Mouse (Mus musculus) hindbrain, embryonic 14.5 days (tissue): ENCODE data around the gene Il18. TPM values are rescaled to one million over a fixed set of nuclear protein-coding genes. Genes with fewer than 3 reads are reported as not detected.

Source experiments
- ATAC-seq: fragments of 200-750 bp; cut with Nextera tagmentation; 2 replicates; pipeline ENCODE4 v1.8.0; 2017; ENCODE audit warnings: moderate number of reproducible peaks, mild to moderate bottlenecking, moderate TSS enrichment, moderate library complexity; ENCODE audit not compliant: low FRiP score
- DNase-seq: peaks from one replicate; pipeline ENCODE4 v3.0.0-alpha.2; 2015; ENCODE audit warnings: low spot score
- H3K27ac ChIP-seq: fragments of 300-500 bp; sonication (generic); 2 replicates; pipeline ENCODE4 v1.5.1; 2014; ENCODE audit warnings: mild to moderate bottlenecking, moderate library complexity
- H3K27me3 ChIP-seq: fragments of 300-500 bp; sonication (generic); 2 replicates; pipeline ENCODE4 v1.6.1; 2014; ENCODE audit warnings: mild to moderate bottlenecking, low read length, mixed read lengths; ENCODE audit not compliant: control insufficient read depth, insufficient read depth
- H3K36me3 ChIP-seq: fragments of 300-500 bp; sonication (generic); replicated peaks from 2 replicates; pipeline ENCODE4 v1.6.1; 2014; ENCODE audit not compliant: control insufficient read depth, insufficient read depth
- H3K4me1 ChIP-seq: fragments of 300-500 bp; sonication (generic); replicated peaks from 2 replicates; pipeline ENCODE4 v1.6.1; 2014; ENCODE audit warnings: antibody characterized with exemption, low read length, mixed read lengths; ENCODE audit not compliant: control insufficient read depth, insufficient read depth
- H3K4me2 ChIP-seq: fragments of 300-500 bp; sonication (generic); replicated peaks from 2 replicates; pipeline ENCODE4 v1.6.1; 2014; ENCODE audit warnings: mild to moderate bottlenecking, moderate library complexity
- H3K4me3 ChIP-seq: fragments of 300-500 bp; sonication (generic); replicated peaks from 2 replicates; pipeline ENCODE4 v1.5.1; 2014; ENCODE audit warnings: mild to moderate bottlenecking, low read length
- H3K9ac ChIP-seq: fragments of 300-500 bp; sonication (generic); 2 replicates; pipeline ENCODE4 v1.6.1; 2014
- H3K9me3 ChIP-seq: fragments of 300-500 bp; sonication (generic); 2 replicates; pipeline ENCODE4 v1.6.1; 2016; ENCODE audit warnings: low read length; ENCODE audit not compliant: control insufficient read depth
- WGBS: fragments of 180-500 bp; shearing (Covaris S2); extraction: QIAGEN DNeasy Blood & Tissue Kit; methylation state at CpG from one replicate; pipeline ENCODE4 v1.1.7; 2014; 5-methylcytosine and 5-hydroxymethylcytosine counted together
- polyA plus RNA-seq: library from polyadenylated mRNA; unstranded; fragments of >200 nt; fragmentation: Nextera tagmentation; extraction: Ambion mirVana; gene quantifications from 2 replicates; pipeline ENCODE4 v1.2.1, GENCODE M21; 2014

The Il18 gene
- polyA plus RNA-seq, 1 experiment from 2014 or later = 18.6 TPM

DNA sequence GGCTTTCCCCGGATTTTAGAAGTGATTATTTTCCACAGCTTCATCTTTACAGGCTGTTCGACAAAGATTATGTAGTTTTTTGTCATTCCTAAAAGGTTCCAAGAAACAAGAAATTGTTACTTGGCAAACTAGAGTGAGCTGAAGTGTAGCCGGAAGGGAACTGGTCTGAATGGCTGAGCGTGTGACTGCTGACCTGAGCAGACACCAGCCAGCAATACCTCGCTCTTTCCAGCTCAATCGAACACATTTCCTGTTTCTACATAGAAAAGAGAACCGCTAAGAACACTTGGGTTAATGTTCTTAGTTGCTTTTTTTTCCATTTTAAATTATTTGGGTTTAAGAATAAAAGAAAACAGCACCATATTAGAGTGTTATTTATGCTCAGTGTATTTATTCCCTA lies 14.5 kb upstream of the Il18 start:
- no peak for DNase-seq
- H3K27ac ChIP-seq = no peak overlapping the region
- no peaks in the 10 kb centered on the region for H3K36me3 ChIP-seq
- ATAC-seq = no peak
- no peak overlapping the region for H3K9ac ChIP-seq
- H3K27me3 ChIP-seq = no peaks in the 10 kb centered on the region
- no peaks in the 10 kb centered on the region for H3K4me1 ChIP-seq
- no peak overlapping the region for H3K4me3 ChIP-seq
- H3K9me3 ChIP-seq = no peaks in the 10 kb centered on the region
- WGBS = 78% methylated on average over 7 of the region's 7 CpGs
- H3K4me2 ChIP-seq = no peak overlapping the region

GRCm38 (mm10) chr9:50542401-50542800 lies 12.2 kb upstream of the Il18 start:
- Histone ChIP-seq H3K9ac (no peak overlapping the region), H3K4me2 (no peak overlapping the region), H3K27me3 (no peaks in the 10 kb centered on the region), H3K36me3 (no peaks in the 10 kb centered on the region), H3K9me3 (no peaks in the 10 kb centered on the region), H3K27ac (no peak overlapping the region), H3K4me1 (no peaks in the 10 kb centered on the region), H3K4me3 (no peak overlapping the region)
- WGBS = 81% methylated on average over 9 of the region's 9 CpGs
- DNase-seq (no peak), ATAC-seq (no peak)

GRCm38 (mm10) chr9:50547859-50548478 lies 6.7 kb upstream of the Il18 start:
- Histone ChIP-seq H3K4me3 (no peak overlapping the region), H3K36me3 (no peaks in the 10 kb centered on the region), H3K9ac (no peak overlapping the region), H3K4me1 (no peaks in the 10 kb centered on the region), H3K4me2 (no peak overlapping the region), H3K27me3 (no peaks in the 10 kb centered on the region), H3K9me3 (no peaks in the 10 kb centered on the region), H3K27ac (no peak overlapping the region)
- WGBS = 64% methylated on average over 5 of the region's 5 CpGs
- ATAC-seq = no peak
- no peak for DNase-seq

DNA sequence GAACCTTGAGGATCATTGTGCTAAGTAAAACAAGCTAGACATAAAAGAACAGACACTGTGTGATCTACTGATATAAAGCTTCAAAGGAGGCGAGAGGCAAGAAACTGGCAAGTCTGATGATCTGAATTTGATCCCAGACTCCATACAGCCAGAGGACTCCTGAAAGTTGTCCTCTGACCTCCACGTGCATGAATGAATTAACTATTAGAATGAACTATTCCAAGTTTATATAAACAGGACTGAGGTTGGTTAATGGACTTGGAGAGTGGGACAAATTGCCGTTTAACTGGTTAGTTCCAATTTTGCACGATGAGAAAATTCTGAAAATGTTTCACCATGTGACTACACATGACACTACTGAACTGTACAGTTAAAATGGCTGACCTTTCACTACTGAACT lies 5.7 kb upstream of the Il18 start:
- ATAC-seq = no peak
- Histone ChIP-seq H3K27me3 (no peaks in the 10 kb centered on the region), H3K4me2 (no peak overlapping the region), H3K9ac (no peak overlapping the region), H3K4me1 (no peaks in the 10 kb centered on the region; the same call in 1 of the 2 replicates), H3K27ac (no peak overlapping the region), H3K9me3 (no peaks in the 10 kb centered on the region), H3K4me3 (no peak overlapping the region), H3K36me3 (no peaks in the 10 kb centered on the region)
- WGBS = 87% methylated on average over 4 of the region's 4 CpGs
- no peak for DNase-seq

DNA sequence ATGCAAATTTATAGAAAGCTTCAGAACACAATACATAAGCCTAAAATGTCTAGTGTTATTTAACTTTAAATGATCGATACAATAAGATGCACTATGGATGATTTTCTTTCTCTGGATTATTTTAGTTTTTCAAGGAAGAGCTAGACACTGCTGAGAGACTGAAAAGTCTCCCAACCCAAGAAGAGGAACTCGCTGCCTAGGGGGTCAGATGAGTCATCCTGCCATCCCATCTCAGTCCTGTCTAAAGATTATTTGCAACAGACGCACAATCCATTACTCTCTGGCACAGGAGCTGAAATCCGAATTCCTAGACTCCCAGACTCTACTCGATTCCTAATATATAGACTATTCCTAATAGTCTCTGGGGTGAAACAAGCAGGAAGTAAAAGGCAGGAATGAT lies 2.4 kb upstream of the Il18 start:
- 83% methylated on average over 5 of the region's 5 CpGs for WGBS
- H3K36me3 ChIP-seq = no peaks in the 10 kb centered on the region
- H3K9me3 ChIP-seq = no peaks in the 10 kb centered on the region
- no peak overlapping the region for H3K4me2 ChIP-seq
- no peak overlapping the region for H3K27ac ChIP-seq
- H3K4me1 ChIP-seq = no peaks in the 10 kb centered on the region; the same call in 1 of the 2 replicates
- H3K27me3 ChIP-seq = no peaks in the 10 kb centered on the region
- DNase-seq = no peak
- no peak for ATAC-seq
- no peak overlapping the region for H3K4me3 ChIP-seq
- H3K9ac ChIP-seq = no peak overlapping the region

DNA sequence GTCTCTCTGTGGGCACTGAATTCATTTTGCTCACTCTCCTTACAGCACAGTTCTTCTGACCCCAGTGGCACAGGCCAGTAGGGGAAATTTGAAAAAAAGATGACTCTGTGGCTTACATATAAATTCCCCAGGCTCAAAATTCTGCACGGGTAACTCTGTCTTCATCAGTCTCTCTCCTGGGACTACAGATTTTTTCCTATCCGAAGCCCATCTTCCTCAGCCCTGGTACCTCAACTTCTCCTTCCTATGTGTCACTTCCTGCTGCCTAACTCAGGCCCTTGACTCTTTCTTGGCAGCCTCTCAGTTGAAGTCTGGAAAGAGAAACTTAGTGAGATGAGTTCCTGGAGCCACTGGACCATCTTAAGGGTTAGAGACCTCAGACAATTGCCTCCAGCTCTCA lies 1.1 kb upstream of the Il18 start:
- Histone ChIP-seq H3K27ac (no peak overlapping the region), H3K4me2 (no peak overlapping the region), H3K36me3 (no peaks in the 10 kb centered on the region), H3K9ac (no peak overlapping the region), H3K9me3 (no peaks in the 10 kb centered on the region), H3K27me3 (no peaks in the 10 kb centered on the region), H3K4me3 (no peak overlapping the region), H3K4me1 (no peaks in the 10 kb centered on the region; the same call in 1 of the 2 replicates)
- ATAC-seq (no peak), DNase-seq (no peak)
- WGBS = 86% methylated on average over 2 of the region's 2 CpGs

DNA sequence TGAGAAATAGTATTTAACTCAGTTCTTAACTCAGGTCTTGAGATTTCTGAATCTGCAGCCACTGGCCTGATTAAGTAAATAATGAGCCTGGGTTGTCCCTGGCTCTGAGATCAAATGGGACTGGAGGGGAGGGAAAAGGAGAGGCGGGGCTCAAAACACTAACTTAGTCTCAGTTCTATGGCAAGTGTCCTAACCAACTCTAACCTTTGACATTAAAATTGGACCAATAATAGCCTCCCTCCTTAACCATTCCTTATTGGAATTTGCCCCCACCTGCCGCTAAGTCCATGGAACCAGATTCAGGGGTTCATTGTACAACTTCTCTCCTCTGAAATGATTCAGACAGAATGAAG lies 443 bp downstream of the Il18 start, which contains the start of gene Bco2:
Bco2 (minus strand) TSS at position 88 of the 353 bp plus-strand sequence.
- no peak for DNase-seq
- Histone ChIP-seq H3K27me3 (no peaks in the 10 kb centered on the region), H3K9ac (peak within 1 kb of the TSS; percentile 20), H3K27ac (peak within 1 kb of the TSS; percentile 75), H3K4me3 (peak within 1 kb of the TSS; percentile 11), H3K36me3 (no peaks in the 10 kb centered on the region), H3K4me2 (peak within 1 kb of the TSS; percentile 41), H3K9me3 (no peaks in the 10 kb centered on the region), H3K4me1 (no peaks in the 10 kb centered on the region; the same call in 1 of the 2 replicates)
- peak; percentile 21; the same call in 1 of the 2 replicates for ATAC-seq
- 15% methylated on average over 1 of the region's 2 CpGs for WGBS

- no peaks in the 10 kb centered on the region for H3K9me3 ChIP-seq
- WGBS = 88% methylated on average over 38 of the region's 38 CpGs
- no peak within 1 kb of the TSS for H3K4me2 ChIP-seq
- no peaks in the 10 kb centered on the region for H3K36me3 ChIP-seq
- ATAC-seq = no peak
- H3K27me3 ChIP-seq = no peaks in the 10 kb centered on the region
- H3K4me1 ChIP-seq = no peaks in the 10 kb centered on the region
- no peak within 1 kb of the TSS for H3K27ac ChIP-seq
- no peak within 1 kb of the TSS for H3K9ac ChIP-seq
- no peak within 1 kb of the TSS for H3K4me3 ChIP-seq
- no peak for DNase-seq
Measured at GRCm38 (mm10) chr9:50561145-50561917, 6.7 kb downstream of the Il18 start, which contains the start of gene Tex12. TSS of gene Tex12 (minus strand) at chr9:50561325.

GRCm38 (mm10) chr9:50561918-50562360 lies 7.3 kb downstream of the Il18 start:
- no peaks in the 10 kb centered on the region for H3K4me1 ChIP-seq
- ATAC-seq = no peak
- no peak overlapping the region for H3K9ac ChIP-seq
- no peak for DNase-seq
- H3K27ac ChIP-seq = no peak overlapping the region
- H3K9me3 ChIP-seq = no peaks in the 10 kb centered on the region
- no peak overlapping the region for H3K4me3 ChIP-seq
- H3K4me2 ChIP-seq = no peak overlapping the region
- no peaks in the 10 kb centered on the region for H3K36me3 ChIP-seq
- WGBS = 86% methylated on average over 2 of the region's 2 CpGs
- no peaks in the 10 kb centered on the region for H3K27me3 ChIP-seq
